Mouse (Mus musculus): ENCODE data around the gene Gng3. TPM values are rescaled to one million over a fixed set of nuclear protein-coding genes. Genes with fewer than 3 reads are reported as not detected.

Gene Gng3
- polyA plus RNA-seq, 1 experiment from 2014 or later: 83.4 TPM

Small RNA genes lying within 50 kb of the gene (microRNA-seq; reads per million reads assigned to microRNA genes)
- not detected for gene Mir5136 (ENCODE audit: insufficient number of aligned reads)

Other genes with a start within 250 kb of the Gng3 start
- 0.16 and 0.41 TPM in 2 replicates for gene Slc22a8, start 247.9 kb downstream of the Gng3 start, polyA plus RNA-seq (2014; fragmentation: Nextera tagmentation; extraction: Ambion mirVana)
- gene Slc22a6, start 221.2 kb downstream of the Gng3 start, polyA plus RNA-seq (2014; fragmentation: Nextera tagmentation; extraction: Ambion mirVana): 0.13 and 0.36 TPM in 2 replicates
- 0.13 TPM in 1 of 2 replicates, not detected in the other for gene Chrm1, start 175.4 kb downstream of the Gng3 start, polyA plus RNA-seq (2014; fragmentation: Nextera tagmentation; extraction: Ambion mirVana)
- 132 and 143 TPM in 2 replicates for gene Slc3a2, start 115.8 kb downstream of the Gng3 start, polyA plus RNA-seq (2014; fragmentation: Nextera tagmentation; extraction: Ambion mirVana)
- 79.5 and 89.2 TPM in 2 replicates for gene Wdr74, start 103.4 kb downstream of the Gng3 start, polyA plus RNA-seq (2014; fragmentation: Nextera tagmentation; extraction: Ambion mirVana)
- gene 1700092M07Rik, start 98.5 kb downstream of the Gng3 start, polyA plus RNA-seq (2014; fragmentation: Nextera tagmentation; extraction: Ambion mirVana): 2.3 and 3.1 TPM in 2 replicates
- gene Stx5a, start 97.8 kb downstream of the Gng3 start, polyA plus RNA-seq (2014; fragmentation: Nextera tagmentation; extraction: Ambion mirVana): 88.4 and 93.8 TPM in 2 replicates
- 238 and 247 TPM in 2 replicates for gene Nxf1, start 82.1 kb downstream of the Gng3 start, polyA plus RNA-seq (2014; fragmentation: Nextera tagmentation; extraction: Ambion mirVana)
- gene Tmem223, start 68.2 kb downstream of the Gng3 start, polyA plus RNA-seq (2014; fragmentation: Nextera tagmentation; extraction: Ambion mirVana): 181 and 182 TPM in 2 replicates
- 38.9 and 49.8 TPM in 2 replicates for gene Tmem179b, start 64.7 kb downstream of the Gng3 start, polyA plus RNA-seq (2014; fragmentation: Nextera tagmentation; extraction: Ambion mirVana)
- gene Taf6l, start 52.8 kb downstream of the Gng3 start, polyA plus RNA-seq (2014; fragmentation: Nextera tagmentation; extraction: Ambion mirVana): 30.9 and 36.7 TPM in 2 replicates
- gene Polr2g, start 40.6 kb downstream of the Gng3 start, polyA plus RNA-seq (2014; fragmentation: Nextera tagmentation; extraction: Ambion mirVana): 151 and 156 TPM in 2 replicates
- 5.4 and 5.9 TPM in 2 replicates for gene Zbtb3, start 36.6 kb downstream of the Gng3 start, polyA plus RNA-seq (2014; fragmentation: Nextera tagmentation; extraction: Ambion mirVana)
- gene Ttc9c, start 19.9 kb downstream of the Gng3 start, polyA plus RNA-seq (2014; fragmentation: Nextera tagmentation; extraction: Ambion mirVana): 75.7 and 80.8 TPM in 2 replicates
- gene Hnrnpul2, start 19.2 kb downstream of the Gng3 start, polyA plus RNA-seq (2014; fragmentation: Nextera tagmentation; extraction: Ambion mirVana): 6.7 and 7.8 TPM in 2 replicates
- gene AC129217.1, start 9.4 kb downstream of the Gng3 start, polyA plus RNA-seq (2014; fragmentation: Nextera tagmentation; extraction: Ambion mirVana): not detected in 2 replicates
- 55.0 and 56.3 TPM in 2 replicates for gene Bscl2, start 1.7 kb downstream of the Gng3 start, polyA plus RNA-seq (2014; fragmentation: Nextera tagmentation; extraction: Ambion mirVana)
- gene Lrrn4cl, start 11.6 kb upstream of the Gng3 start, polyA plus RNA-seq (2014; fragmentation: Nextera tagmentation; extraction: Ambion mirVana): 0.13 and 0.35 TPM in 2 replicates
- 178 and 181 TPM in 2 replicates for gene Ubxn1, start 32.3 kb upstream of the Gng3 start, polyA plus RNA-seq (2014; fragmentation: Nextera tagmentation; extraction: Ambion mirVana)
- 50.1 and 52.9 TPM in 2 replicates for gene Uqcc3, start 41.7 kb upstream of the Gng3 start, polyA plus RNA-seq (2014; fragmentation: Nextera tagmentation; extraction: Ambion mirVana)
- 110 and 112 TPM in 2 replicates for gene Lbhd1, start 44.5 kb upstream of the Gng3 start, polyA plus RNA-seq (2014; fragmentation: Nextera tagmentation; extraction: Ambion mirVana)
- not detected in 2 replicates for gene Gm49403, start 44.7 kb upstream of the Gng3 start, polyA plus RNA-seq (2014; fragmentation: Nextera tagmentation; extraction: Ambion mirVana)
- 124 and 131 TPM in 2 replicates for gene 1810009A15Rik, start 49.7 kb upstream of the Gng3 start, polyA plus RNA-seq (2014; fragmentation: Nextera tagmentation; extraction: Ambion mirVana)
- gene Gm49416, start 49.7 kb upstream of the Gng3 start, polyA plus RNA-seq (2014; fragmentation: Nextera tagmentation; extraction: Ambion mirVana): not detected in 2 replicates
- gene Ints5, start 53.8 kb upstream of the Gng3 start, polyA plus RNA-seq (2014; fragmentation: Nextera tagmentation; extraction: Ambion mirVana): 47.7 and 50.9 TPM in 2 replicates
- 119 and 120 TPM in 2 replicates for gene Ganab, start 58.9 kb upstream of the Gng3 start, polyA plus RNA-seq (2014; fragmentation: Nextera tagmentation; extraction: Ambion mirVana)
- gene B3gat3, start 81.2 kb upstream of the Gng3 start, polyA plus RNA-seq (2014; fragmentation: Nextera tagmentation; extraction: Ambion mirVana): 55.0 and 57.2 TPM in 2 replicates
- 1.7 and 1.8 TPM in 2 replicates for gene Rom1, start 90.2 kb upstream of the Gng3 start, polyA plus RNA-seq (2014; fragmentation: Nextera tagmentation; extraction: Ambion mirVana)
- gene Eml3, start 90.4 kb upstream of the Gng3 start, polyA plus RNA-seq (2014; fragmentation: Nextera tagmentation; extraction: Ambion mirVana): 11.2 and 12.2 TPM in 2 replicates
- 62.6 and 63.2 TPM in 2 replicates for gene Mta2, start 102.7 kb upstream of the Gng3 start, polyA plus RNA-seq (2014; fragmentation: Nextera tagmentation; extraction: Ambion mirVana)
- gene Tut1, start 114.7 kb upstream of the Gng3 start, polyA plus RNA-seq (2014; fragmentation: Nextera tagmentation; extraction: Ambion mirVana): 34.4 and 35.5 TPM in 2 replicates
- gene Eef1g, start 127.8 kb upstream of the Gng3 start, polyA plus RNA-seq (2014; fragmentation: Nextera tagmentation; extraction: Ambion mirVana): 467 and 472 TPM in 2 replicates
- 7.1 and 7.3 TPM in 2 replicates for gene Ahnak, start 150.1 kb upstream of the Gng3 start, polyA plus RNA-seq (2014; fragmentation: Nextera tagmentation; extraction: Ambion mirVana)
- not detected in 2 replicates for gene Scgb1a1, start 248.8 kb upstream of the Gng3 start, polyA plus RNA-seq (2014; fragmentation: Nextera tagmentation; extraction: Ambion mirVana)

All from forebrain, embryonic 11.5 days (tissue).